Mouse (Mus musculus) ES-E14 (cell line): ENCODE results near the gene Becn1. TPM values are rescaled to one million over a fixed set of nuclear protein-coding genes. Genes with fewer than 3 reads are reported as not detected.

Source experiments
- DNase-seq: peaks from one replicate; pipeline ENCODE4 v3.0.0-alpha.2; 2013; ENCODE audit warnings: low read depth, low spot score
- H3K27ac ChIP-seq: 2 replicates; pipeline ENCODE4 v1.5.1; 2012; ENCODE audit warnings: low read depth, mild to moderate bottlenecking, low read length, moderate library complexity, mixed read lengths; ENCODE audit not compliant: poor library complexity, insufficient read depth, severe bottlenecking
- H3K36me3 ChIP-seq: 2 replicates; pipeline ENCODE4 v1.6.1; 2012; ENCODE audit warnings: mild to moderate bottlenecking, low read length, moderate library complexity, mixed read lengths; ENCODE audit not compliant: control insufficient read depth, poor library complexity, insufficient read depth, severe bottlenecking
- H3K4me1 ChIP-seq, 2 experiments: fragments of 150-350 bp in 1 of 2; sonication (generic) in 1 of 2; 2 replicates each; pipeline ENCODE4 v1.6.1; 2012; ENCODE audit warnings: low read length in 2 of 2, mild to moderate bottlenecking in 1 of 2, mixed read lengths in 1 of 2; ENCODE audit not compliant: control insufficient read depth in 2 of 2, insufficient read depth in 2 of 2, poor library complexity in 1 of 2
- H3K4me3 ChIP-seq, 2 experiments: fragments of 150-350 bp in 1 of 2; sonication (generic) in 1 of 2; 2 replicates each; pipeline ENCODE4 v1.5.1; 2012; ENCODE audit warnings: low read length in 2 of 2, low read depth in 1 of 2, mild to moderate bottlenecking in 1 of 2, mixed read lengths in 1 of 2; ENCODE audit not compliant: insufficient read depth in 1 of 2, poor library complexity in 1 of 2, severe bottlenecking in 1 of 2
- H3K9ac ChIP-seq: 2 replicates; pipeline ENCODE4 v1.6.1; 2012; ENCODE audit warnings: low read depth, mild to moderate bottlenecking, low read length, mixed read lengths; ENCODE audit not compliant: poor library complexity, insufficient read depth, severe bottlenecking
- H3K9me3 ChIP-seq: fragments of 150-350 bp; sonication (generic); 2 replicates; pipeline ENCODE4 v1.6.1; 2012; ENCODE audit warnings: low read depth, mild to moderate bottlenecking, low read length; ENCODE audit not compliant: control insufficient read depth, insufficient read depth
- CHD2 ChIP-seq: IDR thresholded peaks from 2 replicates; pipeline ENCODE4 v1.6.1; 2014; ENCODE audit warnings: mild to moderate bottlenecking, low read depth, low read length, inconsistent platforms
- HCFC1 ChIP-seq: IDR thresholded peaks from 2 replicates; pipeline ENCODE4 v1.6.1; 2012; ENCODE audit warnings: low read length, inconsistent platforms, borderline replicate concordance; ENCODE audit not compliant: insufficient read depth
- MAFK ChIP-seq: IDR thresholded peaks from 2 replicates; pipeline ENCODE4 v1.6.1; 2014; ENCODE audit warnings: mild to moderate bottlenecking, low read depth, low read length, inconsistent platforms; ENCODE audit not compliant: insufficient read depth
- ZC3H11A ChIP-seq: IDR thresholded peaks from 2 replicates; pipeline ENCODE4 v1.6.1; 2012; ENCODE audit warnings: low read depth, mild to moderate bottlenecking, inconsistent platforms, low read length, borderline replicate concordance
- ZNF384 ChIP-seq: IDR thresholded peaks from 2 replicates; pipeline ENCODE4 v1.6.1; 2012; ENCODE audit warnings: low read depth, low read length, inconsistent platforms
- in situ Hi-C, 2 experiments: fragments of 600-800 bp; cut with MboI; formaldehyde crosslinking; loops; one replicate each; pipeline ENCODE4 v1.15.1; 2025; ENCODE audit warnings: low sequenced_read_pairs in 2 of 2, inconsistent platforms in 1 of 2; ENCODE audit not compliant: unreplicated experiment in 2 of 2
- total RNA-seq: library from RNA; depleted of rRNA; stranded (reverse); fragments of 300-350 nt; gene quantifications from 2 replicates; pipeline ENCODE4 v1.2.3, GENCODE M21; 2012

Becn1 gene
- total RNA-seq, 1 experiment, result 89.2 TPM

DNA sequence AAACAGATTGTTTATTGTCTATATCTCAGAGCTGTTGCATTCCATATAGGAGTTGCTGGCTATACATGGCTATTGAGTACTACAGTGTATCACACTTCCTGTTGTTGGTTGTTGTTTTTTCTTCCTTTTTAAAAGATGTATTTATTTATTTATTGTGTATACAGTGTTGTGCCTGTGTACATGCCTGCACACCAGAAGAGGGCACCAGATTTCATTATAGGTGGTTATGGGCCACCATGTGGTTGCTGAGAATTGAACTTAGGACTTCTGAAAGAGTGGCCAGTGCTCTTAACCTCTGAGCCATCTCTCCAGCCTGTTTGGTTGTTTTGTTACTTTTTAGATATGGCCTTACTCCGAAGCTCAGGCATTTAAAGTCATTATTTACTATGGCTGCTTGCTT, 12.5 kb upstream of the Becn1 start:
- H3K9ac ChIP-seq, result no peak overlapping the region
- no peak for DNase-seq
- TF ChIP-seq ZC3H11A (no peak), ZNF384 (no peak), CHD2 (no peak), HCFC1 (no peak), MAFK (no peak)
- in situ Hi-C loops, result no loop called here
- no peaks in the 10 kb centered on the region; a peak in 1 of 4 replicates for H3K4me1 ChIP-seq
- H3K9me3 ChIP-seq, result no peaks in the 10 kb centered on the region
- H3K4me3 ChIP-seq, result no peak overlapping the region
- H3K36me3 ChIP-seq, result peaks cover 10% of the 10 kb centered on the region
- no peak overlapping the region for H3K27ac ChIP-seq

DNA sequence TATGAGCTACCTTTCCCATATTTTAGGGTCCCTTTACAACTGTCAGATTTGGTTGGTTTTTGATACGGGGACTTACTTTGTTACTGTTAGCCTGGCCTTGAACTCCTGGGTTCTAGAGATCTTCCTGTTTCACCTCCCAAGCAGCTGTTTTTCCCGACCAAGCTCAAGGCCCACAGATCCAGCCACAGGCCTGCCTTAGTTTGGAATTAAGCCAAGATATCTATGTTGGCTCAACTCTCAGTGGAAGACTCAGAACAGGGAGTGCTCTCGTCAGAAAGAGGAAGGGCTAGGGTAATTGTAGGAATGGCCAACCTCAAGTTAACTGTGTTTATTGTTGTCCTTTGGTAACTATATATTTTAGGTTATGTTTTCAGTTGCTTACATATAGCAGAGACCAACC, 10.1 kb upstream of the Becn1 start:
- in situ Hi-C loops, result no loop called here
- Histone ChIP-seq H3K27ac (no peak overlapping the region), H3K36me3 (no peaks in the 10 kb centered on the region), H3K4me3 (no peak overlapping the region), H3K4me1 (0 out of 4 replicates have a peak, but pooled peaks cover 1 to 2% of the 10 kb centered on the region in 2 experiments), H3K9me3 (no peaks in the 10 kb centered on the region), H3K9ac (no peak overlapping the region)
- TF ChIP-seq ZC3H11A, result no peak
- no peak for TF ChIP-seq MAFK
- TF ChIP-seq CHD2, result no peak
- no peak for TF ChIP-seq ZNF384
- no peak for TF ChIP-seq HCFC1
- DNase-seq, result no peak

DNA sequence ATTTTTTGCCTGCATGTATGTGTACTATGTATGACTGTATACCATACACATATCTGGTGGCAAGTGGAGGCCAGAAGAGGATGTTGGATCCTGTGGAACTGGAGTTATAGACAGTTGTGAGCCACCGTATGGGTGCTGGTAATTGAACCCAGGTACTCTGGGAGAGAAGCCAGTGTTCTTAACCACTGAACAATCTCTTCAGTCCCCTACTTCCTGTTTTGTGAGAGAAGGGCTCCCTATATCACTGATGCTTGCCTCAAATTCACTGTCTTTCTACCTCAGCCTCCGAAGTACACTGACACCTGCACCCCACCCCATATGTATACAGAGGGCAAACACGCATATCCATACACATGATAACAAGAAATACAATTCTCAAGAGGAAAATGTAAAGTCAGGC, 9.0 kb upstream of the Becn1 start:
- in situ Hi-C loops, result no loop called here
- TF ChIP-seq MAFK, result no peak
- no peak for TF ChIP-seq CHD2
- no peak for TF ChIP-seq ZC3H11A
- TF ChIP-seq HCFC1, result no peak
- TF ChIP-seq ZNF384, result no peak
- Histone ChIP-seq H3K4me3 (no peak overlapping the region), H3K36me3 (no peaks in the 10 kb centered on the region), H3K4me1 (peaks cover 2 to 5% of the 10 kb centered on the region in 2 experiments; a peak in 1 of 4 replicates), H3K27ac (no peak overlapping the region), H3K9ac (no peak overlapping the region), H3K9me3 (no peaks in the 10 kb centered on the region)
- DNase-seq, result no peak

DNA sequence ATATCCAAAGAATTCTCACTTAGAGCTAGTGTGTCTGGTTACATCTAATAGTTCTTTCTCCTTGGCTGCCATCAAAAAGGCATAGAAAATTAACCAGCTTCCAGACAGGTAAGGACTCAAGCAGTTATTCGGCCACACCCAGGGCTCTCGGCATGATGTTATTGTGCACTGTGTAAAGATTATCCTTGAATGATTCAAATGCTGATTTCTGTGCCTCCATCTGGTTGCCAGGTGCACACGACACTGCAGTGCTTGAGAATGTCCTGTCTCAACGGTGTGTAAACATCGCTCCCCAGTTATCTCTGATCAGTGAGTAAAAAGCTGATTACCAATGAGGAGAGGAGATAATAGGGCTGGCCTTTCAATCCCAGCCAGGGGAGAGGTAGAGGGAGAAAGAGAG, 5.7 kb upstream of the Becn1 start:
- peaks cover 2 to 5% of the 10 kb centered on the region in 2 experiments; a peak in 1 of 4 replicates for H3K4me1 ChIP-seq
- DNase-seq, result peak; percentile 51
- peak; percentile 36; the same call in 1 of the 2 replicates for TF ChIP-seq CHD2
- TF ChIP-seq ZC3H11A, result no peak
- no peak overlapping the region; the same call in 1 of the 2 replicates for H3K9ac ChIP-seq
- no peaks in the 10 kb centered on the region for H3K9me3 ChIP-seq
- no peak overlapping the region for H3K4me3 ChIP-seq
- no peaks in the 10 kb centered on the region for H3K36me3 ChIP-seq
- H3K27ac ChIP-seq, result no peak overlapping the region; the same call in 1 of the 2 replicates
- in situ Hi-C loops, result no loop called here

DNA sequence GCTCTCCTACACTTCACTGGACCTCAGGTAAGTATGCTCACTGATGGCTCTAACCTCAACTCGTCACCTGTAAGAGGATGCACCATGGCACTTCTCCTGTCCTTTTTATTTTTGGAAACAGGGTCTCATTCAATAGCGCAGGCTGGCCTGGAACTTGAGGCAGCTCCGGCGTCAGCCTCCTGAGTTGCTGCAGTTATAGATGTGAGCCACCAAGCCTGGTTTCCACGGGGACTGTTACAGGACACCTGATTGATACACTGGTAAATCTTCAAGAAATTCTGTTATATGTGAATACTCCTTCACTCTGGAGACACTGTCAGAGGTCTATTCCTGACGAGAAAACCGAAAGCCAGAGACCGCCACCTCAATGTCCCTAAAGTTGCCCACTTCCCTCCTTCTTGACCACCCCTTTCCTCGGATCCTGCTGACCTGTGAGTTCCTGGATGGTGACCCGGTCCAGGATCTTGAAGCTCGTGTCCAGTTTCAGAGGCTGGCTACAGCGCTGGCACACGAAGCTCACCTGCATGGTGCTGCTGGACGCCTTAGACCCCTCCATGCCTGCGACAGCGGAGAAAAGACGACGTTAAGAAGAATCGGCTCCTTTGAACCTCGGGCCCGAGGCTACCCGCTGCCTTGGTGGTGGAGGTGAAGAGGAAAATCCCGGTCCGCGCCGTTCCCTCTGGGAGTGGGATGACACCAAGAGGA, 635 bp downstream of the Becn1 start:
- Histone ChIP-seq H3K9me3 (no peaks in the 10 kb centered on the region), H3K4me3 (peak overlapping the region; percentile 83 to 93), H3K4me1 (no peaks in the 10 kb centered on the region), H3K27ac (no peak overlapping the region), H3K36me3 (peaks cover 4% of the 10 kb centered on the region; the same call in 1 of the 2 replicates), H3K9ac (peak overlapping the region; percentile 87)
- in situ Hi-C loops, result no loop called here
- DNase-seq, result no peak
- TF ChIP-seq HCFC1, result no peak
- TF ChIP-seq ZC3H11A, result no peak
- TF ChIP-seq ZNF384, result no peak
- no peak for TF ChIP-seq CHD2
- no peak for TF ChIP-seq MAFK
